Mouse (Mus musculus) gastrocnemius, postnatal 10 days (tissue): ENCODE data around the gene Tubb4a. TPM values are rescaled to one million over a fixed set of nuclear protein-coding genes. Genes with fewer than 3 reads are reported as not detected.
"Not testable (repeated sequence)": the region's sequence is repeated elsewhere in the genome, so short reads cannot be mapped to it uniquely, and the experiment has no call there.

Experiments
- DNase-seq: peaks from one replicate; pipeline ENCODE4 v3.0.0; 2021; ENCODE audit warnings: mixed read lengths
- long read RNA-seq, 2 experiments: library from polyadenylated mRNA; stranded (forward); transcript quantifications; one replicate each; pipeline ENCODE4 v2.0.0; 2021
- total RNA-seq, 2 experiments: library from RNA; stranded (reverse); gene quantifications; 2 replicates each; pipeline ENCODE4 v1.2.3; 2021

Tubb4a gene
- 1 to 10 TPM; 4.2 to 4.6 TPM for total RNA-seq
- long read RNA-seq, experiment 1, transcript Tubb4a-201 (4 exons, 2,228 nt), result major isoform, 5 of 5 reads
- long read RNA-seq, experiment 1, partial matches to known transcripts, result 0 of 5 reads
- long read RNA-seq, experiment 1, other reads (novel, unspliced or antisense), result 0 of 5 reads
- long read RNA-seq, experiment 2, partial matches to known transcripts, result 0 of 2 reads
- long read RNA-seq, experiment 2, other reads (novel, unspliced or antisense), result 0 of 2 reads

- DNase-seq, result peak; percentile 38
Observed at GRCm38 (mm10) chr17:57087049-57087832, at the start of gene Tubb4a. Gene Tubb4a, minus strand, starts transcription at chr17:57087782.

- DNase-seq, result no peak
Observed at GRCm38 (mm10) chr17:57135635-57136034, 48.1 kb upstream of the Tubb4a start.

GRCm38 (mm10) chr17:57134693-57135092 is 47.1 kb upstream of the Tubb4a start:
- DNase-seq, result no peak

GRCm38 (mm10) chr17:57134021-57134420 is 46.4 kb upstream of the Tubb4a start:
- DNase-seq, result not testable (repeated sequence)

GRCm38 (mm10) chr17:57131793-57132192 is 44.2 kb upstream of the Tubb4a start:
- no peak for DNase-seq

GRCm38 (mm10) chr17:57125853-57126622 is 38.5 kb upstream of the Tubb4a start:
- no peak for DNase-seq

GRCm38 (mm10) chr17:57124792-57125191 is 37.2 kb upstream of the Tubb4a start:
- no peak for DNase-seq

- no peak for DNase-seq
Observed at GRCm38 (mm10) chr17:57123192-57124118, 35.9 kb upstream of the Tubb4a start.

DNA sequence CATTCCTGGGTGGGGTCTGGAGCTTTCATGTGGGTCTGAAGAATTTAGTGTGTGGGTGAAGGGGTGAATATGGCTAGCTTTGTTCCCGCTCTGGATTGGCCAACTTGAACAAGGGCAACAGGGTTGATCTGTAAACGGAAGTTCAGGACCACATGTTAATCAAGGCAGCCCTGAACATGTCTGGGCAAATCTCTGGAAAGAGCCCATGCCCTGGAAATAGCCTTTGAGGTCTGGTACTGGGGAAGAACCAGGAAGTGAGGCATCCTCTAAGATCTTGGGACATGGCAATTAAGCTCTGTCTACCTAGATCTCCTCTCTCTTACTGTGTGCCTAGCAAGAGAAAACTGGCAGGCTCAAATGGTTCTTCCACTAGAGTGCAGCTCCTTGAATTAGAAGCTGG is 34.3 kb upstream of the Tubb4a start:
- DNase-seq, result no peak

DNA sequence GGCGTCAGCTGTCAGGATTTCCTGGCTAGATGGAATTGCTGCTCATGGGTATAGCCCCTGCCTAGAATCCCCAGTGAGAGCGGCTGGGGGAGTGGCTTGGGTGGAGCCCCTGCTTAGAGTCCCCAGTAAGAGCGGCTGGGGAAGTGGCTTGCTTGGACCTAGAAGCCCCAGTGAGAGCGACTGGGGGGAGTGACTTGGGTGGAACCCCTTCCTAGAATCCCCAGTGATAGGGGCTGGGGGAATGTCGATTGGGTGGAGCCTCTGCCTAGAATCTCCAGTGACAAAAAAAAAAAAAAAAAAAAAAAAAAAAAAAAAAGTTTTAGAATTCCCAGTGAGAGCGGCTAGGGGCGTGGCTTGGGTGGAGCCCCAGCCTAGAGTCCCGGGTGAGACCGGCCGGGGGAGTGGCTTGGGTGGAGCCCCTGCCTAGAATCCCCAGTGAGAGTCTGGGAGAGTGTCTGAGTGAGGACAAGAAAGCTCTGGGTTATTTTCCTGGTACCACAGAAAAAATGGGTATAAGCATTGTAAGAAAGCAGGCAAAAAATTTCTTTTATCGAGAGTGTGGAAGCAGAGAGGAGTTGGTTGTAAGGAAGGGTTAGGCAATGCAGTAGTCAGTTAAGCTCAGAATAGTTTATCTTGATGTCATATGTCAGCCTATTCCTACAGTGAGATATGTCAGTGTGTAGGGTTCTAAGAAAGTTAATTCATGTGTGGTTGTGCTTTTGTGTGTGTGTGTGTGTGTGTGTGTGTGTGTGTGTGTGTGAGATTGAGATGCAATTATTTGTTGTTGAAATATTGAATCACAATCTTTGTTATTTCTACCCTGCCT is 31.2 kb upstream of the Tubb4a start:
- DNase-seq, result peak; percentile 36

DNA sequence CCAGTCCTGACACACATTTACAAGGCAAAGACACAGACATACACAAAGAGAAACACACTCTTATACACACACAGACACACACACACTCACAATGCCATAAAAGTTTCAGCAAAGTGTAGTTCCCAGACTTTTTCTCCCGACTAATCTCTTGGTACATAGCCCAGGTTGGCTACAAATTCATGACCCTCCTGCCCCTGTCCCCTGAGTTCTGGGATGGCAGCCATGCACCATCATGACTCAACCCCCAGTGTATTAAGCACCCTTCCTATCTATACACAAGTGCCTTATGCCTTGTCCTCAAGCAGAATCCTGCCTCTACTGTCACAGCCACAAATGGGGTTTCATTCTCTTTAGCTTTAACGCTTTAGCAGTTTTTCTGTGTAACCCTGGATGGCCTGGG is 29.2 kb upstream of the Tubb4a start:
- no peak for DNase-seq

- DNase-seq, result no peak
Observed at GRCm38 (mm10) chr17:57112768-57113474, 25.3 kb upstream of the Tubb4a start.

- no peak for DNase-seq
Observed at GRCm38 (mm10) chr17:57110005-57110404, 22.4 kb upstream of the Tubb4a start.

GRCm38 (mm10) chr17:57108666-57109171 is 21.1 kb upstream of the Tubb4a start:
- DNase-seq, result no peak

- no peak for DNase-seq
Observed at GRCm38 (mm10) chr17:57108040-57108665, 20.6 kb upstream of the Tubb4a start.

DNA sequence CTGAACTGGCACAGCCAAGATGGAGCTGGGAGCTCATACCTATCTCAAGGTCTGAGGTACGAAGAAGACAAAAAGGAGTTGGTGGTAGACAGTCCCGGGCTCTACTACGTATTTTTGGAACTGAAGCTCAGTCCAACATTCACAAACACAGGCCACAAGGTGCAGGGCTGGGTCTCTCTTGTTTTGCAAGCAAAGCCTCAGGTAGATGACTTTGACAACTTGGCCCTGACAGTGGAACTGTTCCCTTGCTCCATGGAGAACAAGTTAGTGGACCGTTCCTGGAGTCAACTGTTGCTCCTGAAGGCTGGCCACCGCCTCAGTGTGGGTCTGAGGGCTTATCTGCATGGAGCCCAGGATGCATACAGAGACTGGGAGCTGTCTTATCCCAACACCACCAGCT is 19.5 kb upstream of the Tubb4a start:
- DNase-seq, result no peak

DNA sequence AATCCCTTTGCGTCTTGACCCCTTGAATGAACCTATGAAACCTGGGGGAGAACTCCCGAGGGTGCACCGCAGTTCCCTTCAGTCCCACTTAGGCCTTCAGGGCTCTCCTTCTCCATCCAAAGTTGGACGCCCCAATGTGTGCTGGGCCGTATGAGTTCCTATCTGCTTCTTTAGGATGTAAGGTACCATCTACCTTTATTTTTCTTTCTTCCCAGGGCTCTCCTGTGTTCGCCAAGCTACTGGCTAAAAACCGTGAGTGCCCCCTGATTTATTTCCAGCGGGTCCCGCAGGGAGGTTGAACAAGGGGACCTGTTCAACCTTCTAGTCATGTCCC is 18.4 kb upstream of the Tubb4a start:
- DNase-seq, result no peak

DNA sequence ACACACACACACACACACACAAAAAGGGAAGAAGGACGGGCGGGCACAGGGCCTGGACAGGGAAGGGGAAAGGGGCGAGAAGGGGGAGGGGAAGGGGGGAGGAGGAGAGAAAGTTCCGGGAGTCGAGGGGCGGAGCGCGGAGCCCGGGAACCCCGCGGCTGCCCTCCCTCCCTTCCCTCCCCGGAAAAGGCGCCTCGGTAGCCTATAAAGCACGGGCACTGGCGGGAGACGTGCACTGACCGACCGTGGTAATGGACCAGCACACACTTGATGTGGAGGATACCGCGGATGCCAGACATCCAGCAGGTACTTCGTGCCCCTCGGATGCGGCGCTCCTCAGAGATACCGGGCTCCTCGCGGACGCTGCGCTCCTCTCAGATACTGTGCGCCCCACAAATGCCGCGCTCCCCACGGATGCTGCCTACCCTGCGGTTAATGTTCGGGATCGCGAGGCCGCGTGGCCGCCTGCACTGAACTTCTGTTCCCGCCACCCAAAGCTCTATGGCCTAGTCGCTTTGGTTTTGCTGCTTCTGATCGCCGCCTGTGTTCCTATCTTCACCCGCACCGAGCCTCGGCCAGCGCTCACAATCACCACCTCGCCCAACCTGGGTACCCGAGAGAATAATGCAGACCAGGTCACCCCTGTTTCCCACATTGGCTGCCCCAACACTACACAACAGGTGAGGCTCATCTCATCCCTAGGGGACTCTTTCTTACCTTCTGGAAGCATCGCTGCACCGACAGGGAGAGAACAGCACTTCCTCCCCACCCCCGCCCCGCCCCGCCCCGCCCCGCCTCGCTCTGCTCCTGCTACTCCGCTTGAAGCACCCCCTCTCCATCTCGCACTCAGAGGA is 17.8 kb upstream of the Tubb4a start, which contains the start of gene Tnfsf9:
Tnfsf9 (plus strand) TSS at position 145 of the 854 bp plus-strand sequence.
- peak; percentile 30 for DNase-seq

GRCm38 (mm10) chr17:57104496-57104895 is 16.9 kb upstream of the Tubb4a start:
- DNase-seq, result no peak
